Mouse (Mus musculus) MEL (cell line): ENCODE measurements around the gene Tenm3. TPM values are rescaled to one million over a fixed set of nuclear protein-coding genes. Genes with fewer than 3 reads are reported as not detected.

Experiments used
- DNase-seq: peaks from one replicate; pipeline ENCODE4 v3.0.0; 2011; ENCODE audit warnings: low read depth, low spot score
- H3K27ac ChIP-seq: 2 replicates; pipeline ENCODE4 v1.5.1; 2012; ENCODE audit warnings: low read depth, mild to moderate bottlenecking, control low read depth, low read length, moderate library complexity; ENCODE audit not compliant: control insufficient read depth
- H3K27me3 ChIP-seq, 2 experiments: fragments of 150-350 bp in 1 of 2; sonication (generic) in 1 of 2; 2 replicates each; pipeline ENCODE4 v1.6.1; 2012; ENCODE audit warnings: low read length in 2 of 2, mild to moderate bottlenecking in 2 of 2, improper control_type of control experiment in 1 of 2, moderate library complexity in 1 of 2; ENCODE audit not compliant: insufficient read depth in 2 of 2, control insufficient read depth in 1 of 2
- H3K36me3 ChIP-seq, 2 experiments: 2 replicates each; pipeline ENCODE4 v1.6.1; 2012 to 2014; ENCODE audit warnings: low read length in 2 of 2, improper control_type of control experiment in 1 of 2, inconsistent platforms in 1 of 2, mild to moderate bottlenecking in 1 of 2; ENCODE audit not compliant: insufficient read depth in 2 of 2, control insufficient read depth in 1 of 2
- H3K4me1 ChIP-seq, 2 experiments: fragments of 150-350 bp in 1 of 2; sonication (generic) in 1 of 2; 2 replicates each; pipeline ENCODE4 v1.6.1; 2012; ENCODE audit warnings: low read length in 2 of 2, improper control_type of control experiment in 1 of 2, mild to moderate bottlenecking in 1 of 2; ENCODE audit not compliant: insufficient read depth in 2 of 2, control insufficient read depth in 1 of 2
- H3K4me3 ChIP-seq, 2 experiments: fragments of 150-350 bp in 1 of 2; sonication (generic) in 1 of 2; 2 replicates each; pipeline ENCODE4 v1.5.1; 2012; ENCODE audit warnings: low read depth in 2 of 2, low read length in 2 of 2, mild to moderate bottlenecking in 2 of 2, moderate library complexity in 2 of 2, control low read depth in 1 of 2, improper control_type of control experiment in 1 of 2; ENCODE audit not compliant: control insufficient read depth in 1 of 2, insufficient read depth in 1 of 2
- H3K79me2 ChIP-seq: 2 replicates; pipeline ENCODE4 v1.6.1; 2012; ENCODE audit warnings: mild to moderate bottlenecking, low read length, moderate library complexity; ENCODE audit not compliant: control insufficient read depth, poor library complexity, insufficient read depth
- H3K9ac ChIP-seq: 2 replicates; pipeline ENCODE4 v1.6.1; 2012; ENCODE audit warnings: low read depth, mild to moderate bottlenecking, control low read depth, low read length, moderate library complexity; ENCODE audit not compliant: control insufficient read depth, poor library complexity, severe bottlenecking
- H3K9me3 ChIP-seq: fragments of 150-350 bp; sonication (generic); replicated peaks from 2 replicates; pipeline ENCODE4 v1.6.1; 2012; ENCODE audit warnings: mild to moderate bottlenecking, low read length, improper control_type of control experiment, moderate library complexity; ENCODE audit not compliant: insufficient read depth
- CTCF ChIP-seq, 3 experiments: IDR thresholded peaks in 2 of 3; conservative IDR thresholded peaks in 1 of 3; 2 replicates each; pipeline ENCODE4 v1.5.1; 2011 to 2012; ENCODE audit warnings: low read length in 3 of 3, low read depth in 2 of 3, mild to moderate bottlenecking in 2 of 3, improper control_type of control experiment in 1 of 3, inconsistent platforms in 1 of 3, mixed read lengths in 1 of 3, moderate library complexity in 1 of 3; ENCODE audit not compliant: control insufficient read depth in 1 of 3, insufficient read depth in 1 of 3, poor library complexity in 1 of 3, severe bottlenecking in 1 of 3
- GABPA ChIP-seq: IDR thresholded peaks from 2 replicates; pipeline ENCODE4 v1.6.1; 2012; ENCODE audit warnings: low read depth, mild to moderate bottlenecking, inconsistent platforms, low read length, improper control_type of control experiment, moderate library complexity
- JUND ChIP-seq: IDR thresholded peaks from 2 replicates; pipeline ENCODE4 v1.6.1; 2011; ENCODE audit warnings: low read depth, mild to moderate bottlenecking, improper control_type of control experiment, low read length
- MAFK ChIP-seq: IDR thresholded peaks from 2 replicates; pipeline ENCODE4 v1.6.1; 2011; ENCODE audit warnings: low read depth, mild to moderate bottlenecking, low read length, improper control_type of control experiment, borderline replicate concordance
- MXI1 ChIP-seq: IDR thresholded peaks from 2 replicates; pipeline ENCODE4 v1.6.1; 2011; ENCODE audit warnings: mild to moderate bottlenecking, low read depth, low read length, improper control_type of control experiment
- MYB ChIP-seq: IDR thresholded peaks from 2 replicates; pipeline ENCODE4 v1.6.1; 2011; ENCODE audit warnings: mild to moderate bottlenecking, low read depth, low read length, improper control_type of control experiment
- NELFE ChIP-seq: IDR thresholded peaks from 2 replicates; pipeline ENCODE4 v1.6.1; 2011; ENCODE audit warnings: low read depth, low read length, improper control_type of control experiment
- NRF1 ChIP-seq: IDR thresholded peaks from 2 replicates; pipeline ENCODE4 v1.6.1; 2014; ENCODE audit warnings: low read depth, mild to moderate bottlenecking, inconsistent platforms, low read length, improper control_type of control experiment, moderate library complexity; ENCODE audit not compliant: poor library complexity, insufficient read depth, severe bottlenecking
- POLR2AphosphoS2 ChIP-seq: IDR thresholded peaks from 2 replicates; pipeline ENCODE4 v1.6.1; 2011; ENCODE audit warnings: low read length, improper control_type of control experiment
- POLR2AphosphoS5 ChIP-seq: IDR thresholded peaks from 2 replicates; pipeline ENCODE4 v1.6.1; 2012; ENCODE audit warnings: low read depth, borderline replicate concordance, mild to moderate bottlenecking, inconsistent platforms, low read length, moderate library complexity, mixed read lengths
- RAD21 ChIP-seq: IDR thresholded peaks from 2 replicates; pipeline ENCODE4 v1.6.1; 2011; ENCODE audit warnings: mild to moderate bottlenecking, low read depth, low read length, improper control_type of control experiment
- SIN3A ChIP-seq: IDR thresholded peaks from 2 replicates; pipeline ENCODE4 v1.6.1; 2012; ENCODE audit warnings: low read length, improper control_type of control experiment, inconsistent platforms
- SMC3 ChIP-seq: IDR thresholded peaks from 2 replicates; pipeline ENCODE4 v1.6.1; 2011; ENCODE audit warnings: low read depth, low read length, improper control_type of control experiment
- TBP ChIP-seq: IDR thresholded peaks from 2 replicates; pipeline ENCODE4 v1.8.0; 2011; ENCODE audit warnings: low read depth, low read length, improper control_type of control experiment
- UBTF ChIP-seq: IDR thresholded peaks from 2 replicates; pipeline ENCODE4 v1.6.1; 2012; ENCODE audit warnings: low read depth, mild to moderate bottlenecking, inconsistent platforms, low read length, improper control_type of control experiment, moderate library complexity, borderline replicate concordance; ENCODE audit not compliant: insufficient read depth
- USF1 ChIP-seq: IDR thresholded peaks from 2 replicates; pipeline ENCODE4 v1.6.1; 2014; ENCODE audit warnings: low read depth, mild to moderate bottlenecking, inconsistent platforms, low read length, improper control_type of control experiment, moderate library complexity
- ZMIZ1 ChIP-seq: IDR thresholded peaks from 2 replicates; pipeline ENCODE4 v1.6.1; 2012; ENCODE audit warnings: low read depth, mild to moderate bottlenecking, inconsistent platforms, low read length, improper control_type of control experiment, moderate library complexity
- polyA plus RNA-seq, 2 experiments: library from polyadenylated mRNA; stranded (reverse) in 1 of 2; unstranded in 1 of 2; fragments of >175 nt in 1 of 2; fragments of >200 nt in 1 of 2; gene quantifications; 2 replicates each; pipeline versions ENCODE4 v1.2.1 to v1.2.4; 2012; ENCODE audit warnings: low replicate concordance in 2 of 2, low read depth in 1 of 2; ENCODE audit not compliant: insufficient read length in 2 of 2, insufficient read depth in 1 of 2, missing spikeins in 1 of 2
- total RNA-seq: library from RNA; depleted of rRNA; stranded (reverse); fragments of 300-350 nt; gene quantifications from 2 replicates; pipeline ENCODE4 v1.2.3, GENCODE M21; 2012

Tenm3 gene
- total and polyA plus RNA-seq, 3 experiments: not detected

DNA sequence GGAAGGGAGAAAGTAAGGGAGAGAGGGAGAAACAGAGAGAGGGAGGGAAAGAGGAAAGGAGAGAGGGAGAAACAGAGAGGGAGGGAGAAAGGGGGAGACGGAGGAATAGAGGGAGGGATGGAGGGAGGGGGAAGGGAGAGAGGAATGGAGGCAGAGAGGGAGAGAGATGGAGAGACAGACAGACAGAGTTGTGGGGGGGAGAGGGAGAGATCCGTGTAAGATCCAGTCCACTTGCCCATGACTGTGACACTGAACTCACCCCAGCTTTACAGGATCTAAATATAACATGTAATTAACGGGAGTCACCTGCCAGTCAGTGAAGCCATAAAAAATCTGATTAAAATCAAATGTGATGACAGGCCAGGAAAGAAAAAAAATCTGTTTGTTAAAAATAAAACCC, 172.9 kb downstream of the Tenm3 start:
- Histone ChIP-seq H3K9me3 (no peaks in the 10 kb centered on the region), H3K4me3 (no peak overlapping the region), H3K4me1 (no peaks in the 10 kb centered on the region), H3K36me3 (no peaks in the 10 kb centered on the region), H3K9ac (no peak overlapping the region), H3K79me2 (no peaks in the 10 kb centered on the region), H3K27me3 (no peaks in the 10 kb centered on the region), H3K27ac (no peak overlapping the region)
- no peak for DNase-seq
- TF ChIP-seq SMC3: no peak
- no peak for TF ChIP-seq ZMIZ1
- TF ChIP-seq RAD21: no peak
- no peak for TF ChIP-seq TBP
- no peak for TF ChIP-seq NRF1
- no peak for TF ChIP-seq GABPA
- no peak for TF ChIP-seq POLR2AphosphoS5
- no peak for TF ChIP-seq MAFK
- TF ChIP-seq CTCF (IDR thresholded peaks at IDR 0.05 in 2 of 3, conservative IDR thresholded peaks at IDR 0.05 in 1 of 3; ENCODE audit: control insufficient read depth in 1 of 3, insufficient read depth in 1 of 3, low read depth in 2 of 3, low read length in 3 of 3, poor library complexity in 1 of 3, severe bottlenecking in 1 of 3): no peak

DNA sequence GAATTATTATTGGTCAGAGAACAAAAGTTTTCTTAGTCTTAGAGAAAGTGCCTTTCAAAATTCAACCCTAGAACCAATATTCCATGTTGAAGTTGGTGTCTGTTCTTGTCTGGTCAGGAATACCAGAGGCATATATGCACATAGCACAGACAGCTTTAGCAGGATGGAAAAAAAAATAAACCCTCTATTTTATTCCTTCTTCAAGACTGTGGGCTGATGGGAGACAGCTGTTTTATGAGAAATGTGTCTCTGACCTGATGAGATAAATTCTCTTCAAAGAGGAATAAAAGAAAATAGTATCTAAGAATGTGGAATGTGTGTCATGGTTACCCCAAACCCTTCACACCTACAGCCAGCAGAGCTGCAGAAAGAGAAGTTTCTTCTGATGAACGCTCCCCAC, 173.4 kb downstream of the Tenm3 start:
- no peaks in the 10 kb centered on the region for H3K36me3 ChIP-seq
- H3K9me3 ChIP-seq: no peaks in the 10 kb centered on the region
- H3K9ac ChIP-seq: no peak overlapping the region
- no peaks in the 10 kb centered on the region for H3K79me2 ChIP-seq
- no peak overlapping the region for H3K4me3 ChIP-seq
- DNase-seq: no peak
- no peaks in the 10 kb centered on the region for H3K4me1 ChIP-seq
- TF ChIP-seq USF1: no peak
- TF ChIP-seq MYB: no peak
- TF ChIP-seq POLR2AphosphoS2: no peak
- TF ChIP-seq JUND: no peak
- TF ChIP-seq TBP: no peak
- TF ChIP-seq UBTF: no peak
- TF ChIP-seq SMC3: no peak
- no peak for TF ChIP-seq NELFE
- no peak for TF ChIP-seq GABPA
- TF ChIP-seq SIN3A: no peak
- TF ChIP-seq MXI1: no peak
- TF ChIP-seq RAD21: no peak
- TF ChIP-seq, all 39 proteins: peak for 0
- H3K27ac ChIP-seq: no peak overlapping the region
- H3K27me3 ChIP-seq: no peaks in the 10 kb centered on the region
